Mouse (Mus musculus) left cerebral cortex, postnatal 25 days (tissue): ENCODE data around the gene Ak9. TPM values are rescaled to one million over a fixed set of nuclear protein-coding genes. Genes with fewer than 3 reads are reported as not detected.
A peak's percentile ranks its signal among the peaks of the same experiment; 100 is the strongest.
"Not testable (repeated sequence)": the region's sequence is repeated elsewhere in the genome, so short reads cannot be mapped to it uniquely, and the experiment has no call there.

ENCODE experiments used
- DNase-seq, 2 experiments: peaks; one replicate each; pipeline ENCODE4 v3.0.0; 2022; ENCODE audit warnings: low spot score in 2 of 2, mixed read lengths in 1 of 2
- intact Hi-C: fragments of 180-260 bp; cut with DNase I; formaldehyde crosslinking; loops from one replicate; pipeline ENCODE4 v1.15.1; 2025
- total RNA-seq, 2 experiments: library from RNA; stranded (reverse); gene quantifications; 2 replicates each; pipeline ENCODE4 v1.2.3; 2021

Ak9 gene
- total RNA-seq, 2 experiments from 2014 or later: 0.07 to 0.11 TPM

DNA sequence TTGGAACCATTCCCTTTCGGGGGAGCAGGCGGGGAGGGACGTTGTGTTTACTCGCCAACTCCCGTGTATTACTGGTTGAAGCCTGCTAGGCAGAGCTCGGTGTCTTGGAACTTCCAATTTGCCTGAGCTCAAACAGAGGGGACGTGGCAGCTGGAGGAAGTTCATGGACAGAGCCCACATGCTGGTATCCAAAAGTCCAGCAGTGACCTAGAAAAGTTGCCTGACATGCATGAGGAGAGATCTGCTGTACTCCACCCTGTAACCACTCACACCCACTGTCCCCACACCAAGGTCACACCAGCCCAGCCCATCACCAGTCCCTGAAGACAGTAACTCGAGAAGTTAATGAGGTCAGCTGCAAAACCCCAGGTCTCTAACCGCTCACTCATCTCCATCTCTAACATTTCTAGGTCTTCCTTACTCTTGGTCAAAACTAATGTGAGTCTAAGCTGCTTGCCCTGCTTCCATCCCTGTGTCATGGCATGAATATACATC is 1.2 kb downstream of the Ak9 start:
- intact Hi-C loops: loop anchor here (5.0 to 10.0 kb wide), 4 partner anchors 97 to 990 kb away; no protein-coding TSS in a partner anchor
- DNase-seq: no peak

DNA sequence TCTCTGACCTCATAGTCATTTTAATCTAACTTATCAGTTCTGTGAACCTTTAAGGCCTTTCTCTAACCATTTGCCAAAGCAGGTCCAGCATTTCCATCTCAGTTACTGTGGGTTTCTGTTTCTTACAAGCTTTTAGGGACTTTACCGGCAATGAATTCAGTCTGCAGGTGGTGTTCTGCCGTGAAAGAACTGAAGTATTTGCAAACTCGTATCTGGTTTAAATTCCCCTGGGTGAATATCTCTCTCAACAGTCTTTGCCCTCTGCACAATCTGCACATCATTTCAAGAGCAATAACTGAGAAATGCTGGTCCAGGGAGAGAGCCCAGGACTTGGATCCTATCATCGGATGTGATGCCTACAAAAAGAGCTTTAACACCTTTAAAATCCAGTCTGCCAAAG is 4.4 kb downstream of the Ak9 start:
- intact Hi-C loops: loop anchor here (10.0 kb wide), 2 partner anchors 197 to 987 kb away; no protein-coding TSS in a partner anchor
- no peak for DNase-seq

DNA sequence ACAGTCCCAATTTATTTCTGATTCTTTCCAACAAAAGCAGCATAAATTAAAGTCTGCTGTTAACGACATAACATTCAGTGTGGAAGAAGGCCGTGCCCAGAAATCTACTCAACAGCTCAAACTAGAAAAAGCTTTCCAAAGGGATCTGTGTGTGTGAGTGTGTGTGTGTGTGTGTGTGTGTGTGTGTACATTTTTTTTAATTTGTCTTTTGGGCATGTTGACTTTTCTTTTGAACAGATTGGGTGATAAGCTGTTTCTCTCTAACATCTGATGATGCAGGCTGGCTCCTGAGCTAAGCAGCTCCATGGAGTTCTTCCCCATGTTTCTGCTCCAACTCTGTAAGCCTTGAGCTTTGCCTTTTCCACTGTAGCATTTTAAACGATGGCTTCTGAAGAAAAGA is 12.1 kb downstream of the Ak9 start:
- no peak for DNase-seq
- intact Hi-C loops: no loop called here

DNA sequence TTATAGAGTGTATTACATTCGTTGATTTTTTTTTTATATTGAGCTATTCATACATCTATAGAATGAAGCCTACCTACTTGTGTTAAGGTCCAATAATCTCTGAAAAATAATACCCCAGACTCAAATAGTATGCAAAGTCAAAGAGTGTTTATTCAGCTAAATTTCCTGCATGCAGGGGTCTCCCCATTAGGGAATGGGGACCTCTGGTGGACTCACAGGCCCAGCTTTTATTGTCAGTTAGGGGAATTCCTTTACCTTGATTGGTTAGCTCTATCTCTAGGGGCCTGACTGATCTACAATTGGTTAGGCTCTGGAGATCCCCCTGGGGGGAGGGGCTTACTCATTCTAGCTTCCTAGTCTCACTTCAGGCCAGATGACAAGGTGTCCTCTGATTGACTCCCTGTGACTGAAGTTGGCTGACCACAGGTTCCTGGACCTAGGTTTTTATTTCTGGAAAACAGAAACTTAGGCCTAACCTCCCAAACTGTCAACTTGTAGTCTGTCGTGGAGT is 28.8 kb downstream of the Ak9 start:
- intact Hi-C loops: no loop called here
- no peak for DNase-seq

DNA sequence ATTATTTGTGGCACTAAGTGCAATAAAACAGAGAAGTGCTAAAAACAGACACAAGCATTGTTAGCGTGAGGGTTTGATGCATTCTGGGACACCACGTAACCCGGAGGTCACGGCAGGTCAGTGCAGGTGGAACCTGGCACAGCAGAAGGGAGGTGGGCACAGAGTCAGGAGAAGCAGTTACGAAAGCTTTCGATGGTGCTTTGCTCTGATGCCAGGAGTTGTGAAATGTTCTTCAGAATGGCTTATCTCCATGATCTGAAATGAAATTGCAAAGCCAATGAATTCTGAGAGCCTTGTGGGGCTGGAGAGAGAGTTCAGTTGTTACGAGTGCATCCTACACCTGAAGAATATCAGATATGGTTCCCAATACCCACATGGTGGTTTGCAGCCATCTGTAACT is 37.6 kb downstream of the Ak9 start:
- intact Hi-C loops: no loop called here
- DNase-seq: no peak

DNA sequence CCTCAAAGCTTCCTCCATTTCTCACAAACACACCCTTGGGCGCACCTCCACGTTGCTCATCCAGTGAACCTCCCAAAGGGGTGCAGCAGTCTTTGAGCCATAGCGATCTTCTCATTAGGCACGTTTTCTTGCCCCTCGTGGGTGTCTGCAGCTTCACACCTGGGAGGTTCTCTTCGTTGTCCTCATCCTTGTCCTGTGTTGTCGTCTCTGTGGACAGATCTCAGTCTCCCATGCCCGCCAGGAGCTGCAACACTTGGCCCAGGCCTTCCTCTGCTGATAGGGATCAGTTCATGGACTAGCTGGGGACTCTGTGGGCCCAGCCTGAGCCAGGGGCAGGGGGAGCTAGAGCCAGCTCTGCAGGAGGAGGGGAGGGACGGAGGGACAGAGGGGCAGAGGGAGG is 61.3 kb downstream of the Ak9 start:
- DNase-seq: no peak
- intact Hi-C loops: no loop called here

DNA sequence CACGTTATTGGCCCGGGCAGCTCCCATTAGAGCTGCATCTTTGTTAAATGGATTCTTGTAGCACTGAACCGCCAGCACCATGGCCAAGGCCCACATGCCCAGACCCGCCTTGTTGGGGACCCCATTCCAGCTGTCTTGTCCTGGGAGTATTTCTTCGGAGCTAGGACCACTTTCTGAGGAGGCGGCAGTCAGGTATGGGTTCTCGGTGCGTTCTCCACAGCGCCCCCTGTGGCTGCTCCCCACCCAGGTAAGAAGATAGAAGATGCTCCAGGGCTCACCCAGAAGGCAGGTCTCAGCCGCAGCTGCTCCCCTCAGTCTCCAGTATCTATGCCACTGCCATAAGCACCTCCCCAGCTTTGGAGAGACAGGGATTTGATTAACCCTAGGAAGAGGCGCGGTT is 76.7 kb downstream of the Ak9 start:
- intact Hi-C loops: no loop called here
- DNase-seq: no peak

DNA sequence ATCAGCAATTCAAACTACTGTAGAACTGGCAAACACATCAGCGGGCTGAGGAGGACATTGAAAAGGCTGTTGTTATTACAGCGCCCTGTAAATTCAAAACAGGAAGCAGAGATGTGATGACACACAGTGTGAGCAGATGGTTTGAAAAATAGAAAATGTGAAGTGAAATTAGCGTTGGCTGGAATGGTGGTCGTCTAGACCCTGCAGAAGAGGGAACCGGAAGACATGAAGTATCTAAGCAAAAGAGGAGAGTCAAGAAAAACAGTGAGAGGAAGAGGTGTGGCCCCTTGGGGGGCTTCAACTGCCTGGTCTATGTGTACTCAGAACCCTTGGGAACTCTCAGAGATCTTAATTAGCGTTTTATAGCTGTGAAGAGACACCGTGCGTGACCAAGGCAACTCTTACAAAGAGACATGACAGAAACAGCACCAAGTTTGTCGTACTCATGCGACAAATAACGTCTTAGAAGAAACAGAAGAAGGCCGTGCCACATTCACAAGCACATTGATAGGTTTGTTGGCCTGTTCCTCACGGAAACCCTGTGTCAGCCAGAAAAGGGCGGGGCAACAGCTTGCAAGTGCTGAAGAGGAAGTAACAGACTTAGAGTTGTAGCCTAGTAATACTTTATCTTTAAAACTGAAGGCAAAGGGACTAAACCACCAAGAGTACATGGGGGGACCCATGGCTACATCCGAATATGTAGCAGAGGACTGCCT is 81.9 kb downstream of the Ak9 start:
- peak; percentile 4 to 11 for DNase-seq
- intact Hi-C loops: no loop called here

DNA sequence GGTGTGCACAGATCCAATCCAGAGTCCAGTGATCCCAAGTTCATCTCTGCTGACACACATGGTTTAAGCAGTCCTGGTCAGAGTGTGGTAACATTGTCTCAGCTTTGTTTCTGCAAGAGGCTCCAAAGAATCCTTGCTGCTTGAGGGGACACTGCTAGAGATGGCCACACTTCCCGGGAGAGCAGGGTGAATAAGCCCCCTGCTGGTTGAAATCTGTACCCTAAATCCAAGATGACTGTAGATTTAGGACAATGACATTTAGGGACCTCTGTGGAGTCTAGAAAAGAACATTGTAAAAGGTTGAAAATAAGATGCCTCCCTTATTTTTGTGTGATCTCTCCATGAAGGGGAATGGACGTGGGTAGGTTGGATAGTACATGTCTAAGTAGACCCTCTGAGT is 89.8 kb downstream of the Ak9 start:
- intact Hi-C loops: loop anchor here (5.0 kb wide), 1 partner anchor 56 kb away; no protein-coding TSS in a partner anchor
- no peak for DNase-seq

DNA sequence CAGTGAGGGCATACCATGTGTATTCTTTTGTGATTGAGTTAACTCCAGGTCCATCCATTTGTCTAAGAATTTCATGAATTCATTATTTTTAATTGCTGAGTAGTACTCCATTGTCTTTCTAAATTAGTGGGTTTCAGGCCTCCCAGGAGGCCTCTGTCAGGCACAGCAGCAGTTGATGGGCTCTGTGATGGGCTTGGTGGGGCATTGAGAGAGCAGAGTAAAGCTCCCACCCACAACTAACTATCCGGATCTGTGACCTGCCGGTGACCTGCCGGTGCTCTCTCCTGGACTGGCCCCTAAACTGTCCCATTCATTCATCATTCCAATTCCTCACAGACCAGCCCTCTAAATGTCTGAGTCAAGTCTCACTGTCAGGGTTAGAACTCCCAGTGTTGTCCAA is 97.3 kb downstream of the Ak9 start:
- intact Hi-C loops: loop anchor here (5.0 to 10.0 kb wide), 2 partner anchors 99 to 396 kb away; partner anchors contain the start of genes Ak9 and Fig4
- no peak for DNase-seq

DNA sequence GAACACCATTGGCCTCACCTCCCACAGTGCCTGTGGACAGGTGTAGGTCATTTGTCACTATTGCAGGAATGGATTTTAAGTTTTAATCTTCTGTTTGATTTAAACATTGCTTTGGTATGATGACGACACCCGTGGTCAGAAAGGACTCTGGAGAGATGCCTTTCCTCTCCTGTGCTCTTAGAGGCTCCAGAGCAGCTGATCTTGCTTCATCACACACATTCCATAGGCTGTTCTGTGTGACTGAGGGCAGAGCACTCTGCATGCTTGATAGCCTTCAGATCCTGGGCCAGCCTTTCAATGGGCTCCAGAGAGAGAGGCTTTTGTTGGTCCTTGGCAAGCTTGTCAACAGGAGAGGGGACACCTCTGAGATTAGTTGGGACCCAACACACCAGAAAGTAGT is 99.6 kb downstream of the Ak9 start:
- no peak for DNase-seq
- intact Hi-C loops: loop anchor here (5.0 to 10.0 kb wide), 2 partner anchors 101 to 399 kb away; partner anchors contain the start of genes Ak9 and Fig4

DNA sequence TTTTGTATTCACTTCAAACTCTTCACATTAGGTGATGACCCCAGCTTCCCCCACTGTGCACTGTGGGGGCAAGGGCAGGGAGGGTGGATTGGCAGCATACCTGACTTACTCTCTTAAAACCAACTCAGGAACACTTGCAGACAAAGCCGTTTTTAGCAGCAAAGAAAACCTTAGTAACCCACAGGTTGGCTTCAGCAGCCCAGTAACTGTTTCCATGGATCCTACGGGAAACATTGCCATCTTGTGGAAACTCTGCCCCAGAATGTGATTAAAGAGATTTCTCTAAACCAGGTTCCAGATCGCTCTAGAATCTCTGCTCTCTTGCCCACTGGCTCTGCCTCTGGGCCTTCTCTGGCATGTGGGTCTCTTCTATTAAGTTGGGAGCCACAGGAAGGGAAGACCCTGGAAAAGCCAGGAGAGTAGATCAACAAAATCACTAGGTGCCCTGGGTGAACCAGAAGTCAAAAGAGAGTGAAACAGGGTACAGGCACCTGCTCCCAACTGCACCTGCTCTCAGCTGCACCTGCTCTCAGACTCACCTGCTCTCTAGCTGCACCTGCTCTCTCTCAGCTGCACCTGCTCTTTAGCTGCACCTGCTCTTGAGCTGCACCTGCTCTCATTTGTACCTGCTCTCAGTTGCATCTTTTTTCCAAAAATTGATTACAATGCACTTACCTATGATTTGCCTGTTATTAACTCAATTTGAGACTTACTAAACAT is 100.3 kb downstream of the Ak9 start:
- peak; percentile 16 to 28 for DNase-seq
- intact Hi-C loops: loop anchor here (5.0 to 10.0 kb wide), 2 partner anchors 102 to 399 kb away; partner anchors contain the start of genes Ak9 and Fig4

DNA sequence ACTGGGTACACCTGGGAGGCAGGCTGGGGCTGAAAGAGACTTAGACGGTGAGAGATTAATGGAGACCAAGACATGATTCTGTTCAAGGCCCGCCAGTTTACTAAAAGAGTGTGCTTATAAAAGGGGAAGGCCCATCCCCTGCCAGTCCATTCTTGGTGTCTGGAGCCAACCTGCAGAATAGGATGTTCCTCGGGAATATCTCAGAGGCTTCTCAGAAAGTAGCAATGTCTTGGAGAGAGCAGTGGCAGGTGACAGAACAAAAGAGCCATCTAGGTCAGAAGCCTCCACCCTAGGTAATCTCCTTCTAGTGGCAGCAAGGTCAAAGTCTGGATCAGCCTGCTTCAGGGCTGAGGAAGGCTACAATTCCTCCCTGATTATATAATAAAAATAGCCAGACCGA is 106.4 kb downstream of the Ak9 start:
- intact Hi-C loops: not testable (repeated sequence)

DNA sequence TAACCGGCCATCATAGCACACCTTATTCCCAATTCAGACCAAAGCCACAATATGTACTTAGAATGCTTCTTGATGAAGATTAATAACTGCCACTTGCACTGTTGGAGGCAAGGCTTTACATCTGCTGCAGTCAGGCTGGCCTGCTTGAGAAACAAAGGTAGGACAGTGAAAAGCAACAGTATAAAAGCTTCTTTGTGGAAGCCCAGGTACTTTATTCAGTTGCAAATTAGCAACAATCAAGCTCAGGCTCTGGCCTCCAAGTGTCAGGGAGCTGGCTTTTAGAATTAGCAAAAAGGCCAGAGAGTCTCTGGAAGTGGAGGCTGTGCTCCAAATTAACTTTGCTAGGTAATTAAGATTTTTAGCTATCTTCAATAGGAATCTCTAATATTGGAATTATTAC is 107.0 kb downstream of the Ak9 start:
- intact Hi-C loops, DNase-seq: not testable (repeated sequence)

More for the DNA sequence above, 106.4 kb downstream of the Ak9 start:
- not testable (repeated sequence) for DNase-seq

DNA sequence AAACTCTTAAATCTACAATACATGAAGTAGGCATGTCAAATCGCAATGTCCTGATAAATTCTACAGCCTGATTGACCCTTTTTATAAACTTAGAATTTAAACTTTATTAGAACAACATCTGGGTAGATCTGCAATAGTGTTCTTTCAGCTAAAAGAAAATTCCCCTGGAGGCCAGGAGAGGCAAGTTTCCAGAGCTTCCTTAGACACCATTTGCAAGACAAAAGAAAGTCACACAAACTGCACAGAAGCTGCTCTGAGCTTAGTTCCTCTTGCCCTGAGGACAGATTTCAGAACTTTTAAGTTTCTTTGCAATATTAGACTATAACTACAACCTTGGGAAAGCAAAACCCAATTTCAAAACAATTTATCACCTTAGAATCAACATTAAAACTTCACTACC is 109.7 kb downstream of the Ak9 start:
- intact Hi-C loops, DNase-seq: not testable (repeated sequence)

DNA sequence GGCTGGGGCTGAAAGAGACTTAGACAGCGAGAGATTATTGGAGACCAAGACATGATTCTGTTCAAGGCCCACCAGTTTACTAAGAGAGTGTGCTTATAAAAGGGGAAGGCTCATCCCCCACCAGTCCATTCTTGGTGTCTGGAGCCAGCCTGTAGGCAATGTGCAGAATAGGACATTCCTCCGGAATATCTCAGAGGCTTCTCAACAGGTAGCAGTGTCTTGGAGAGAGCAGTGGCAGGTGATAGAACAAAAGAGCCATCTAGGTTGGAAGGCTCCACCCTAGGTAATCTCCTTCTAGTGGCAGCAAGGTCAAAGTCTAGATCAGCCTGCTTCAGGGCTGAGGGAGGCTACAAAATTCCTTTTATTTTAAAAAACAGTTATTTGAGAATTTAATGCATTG is 111.6 kb downstream of the Ak9 start:
- intact Hi-C loops, DNase-seq: not testable (repeated sequence)

DNA sequence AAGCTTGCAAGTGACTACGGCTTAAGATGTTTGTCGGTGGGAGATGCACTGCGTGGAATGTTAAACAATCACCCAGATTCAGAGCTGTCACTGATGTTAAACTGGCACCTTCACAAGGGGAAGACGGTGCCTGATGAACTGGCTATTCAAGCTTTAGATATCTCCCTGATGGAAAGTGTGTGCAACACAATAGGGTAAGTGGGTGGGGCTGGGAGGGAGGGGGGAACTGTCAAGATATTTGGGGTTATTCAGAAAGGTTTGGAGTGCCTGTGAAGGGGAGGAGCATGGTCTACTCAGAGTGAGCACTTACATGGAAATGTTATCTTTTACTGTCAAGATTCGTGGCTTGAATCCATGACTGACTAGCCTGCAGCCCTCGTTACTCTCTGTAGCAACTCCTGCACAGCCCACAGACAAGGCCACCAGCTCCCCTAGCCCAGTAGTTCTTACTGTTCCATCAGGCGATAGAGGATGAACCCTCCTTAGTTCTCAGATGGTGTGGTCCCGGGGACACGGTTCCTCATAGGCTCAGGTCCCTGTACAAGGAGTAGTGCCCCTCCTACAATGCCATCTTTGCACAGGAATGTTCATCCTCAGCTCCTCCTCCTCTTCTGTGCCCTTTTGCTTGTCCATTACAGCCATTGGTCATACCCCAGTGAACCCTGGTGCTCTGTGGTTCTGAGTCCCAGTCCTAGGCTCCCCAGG is 116.9 kb downstream of the Ak9 start:
- no peak for DNase-seq
- intact Hi-C loops: no loop called here

DNA sequence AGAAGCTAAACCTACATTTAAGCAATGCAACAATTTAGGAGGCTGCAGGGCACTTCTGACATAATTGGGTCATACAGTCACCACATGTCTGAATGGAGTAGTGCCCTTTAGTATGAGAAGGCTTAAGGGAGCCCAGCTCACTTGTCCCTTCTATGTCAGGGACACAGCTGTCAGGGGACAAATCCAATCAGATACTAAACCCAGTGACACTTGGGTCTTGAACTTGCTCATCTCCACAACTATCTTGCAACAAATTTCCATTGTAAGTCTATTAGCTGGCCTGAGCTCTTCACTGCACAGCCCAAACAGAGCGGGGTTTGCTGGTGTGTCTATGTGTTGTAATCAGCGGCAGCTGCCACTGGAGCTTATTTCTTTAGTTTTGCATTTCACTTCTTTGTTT is 119.9 kb downstream of the Ak9 start:
- intact Hi-C loops: no loop called here

DNA sequence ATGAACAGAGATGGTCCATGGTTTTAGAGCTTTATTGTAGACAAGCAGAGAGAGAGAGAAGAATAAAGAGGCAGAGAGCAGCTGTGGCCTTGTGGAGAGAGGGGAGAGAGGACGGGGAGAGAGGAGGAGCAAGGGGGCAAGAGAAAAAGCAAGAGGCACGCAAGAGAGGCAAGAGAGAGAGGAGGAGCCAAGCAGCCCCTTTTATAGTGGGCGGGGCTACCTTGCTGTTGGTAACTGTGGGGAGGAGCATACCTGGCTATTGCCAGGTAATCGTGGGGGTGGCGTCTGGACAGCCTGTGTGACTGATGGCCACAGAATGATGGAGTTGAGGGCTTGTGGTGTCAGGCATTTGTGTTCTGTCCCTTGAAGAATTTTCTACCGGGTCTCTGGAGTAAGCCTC is 122.6 kb downstream of the Ak9 start:
- no peak for DNase-seq
- intact Hi-C loops: no loop called here

More for the DNA sequence above, 119.9 kb downstream of the Ak9 start:
- no peak for DNase-seq

DNA sequence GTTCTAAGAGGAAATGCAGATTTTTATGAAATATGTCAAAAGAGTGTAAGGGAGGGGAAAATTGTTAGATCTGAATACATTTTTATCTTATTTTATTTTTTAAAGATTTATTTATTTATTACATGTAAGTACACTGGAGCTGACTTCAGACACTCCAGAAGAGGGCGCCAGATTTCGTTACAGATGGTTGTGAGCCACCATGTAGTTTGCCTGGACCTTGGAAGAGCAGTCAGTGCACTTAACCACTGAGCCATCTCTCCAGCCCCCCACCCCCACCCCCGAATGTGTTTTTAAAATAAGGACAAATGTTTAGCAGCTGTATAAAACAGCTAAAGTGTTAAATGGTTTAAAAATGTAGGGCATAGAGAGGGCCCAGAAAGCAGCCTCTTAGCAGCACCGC is 130.8 kb downstream of the Ak9 start:
- intact Hi-C loops: no loop called here

More for the DNA sequence above, 130.8 kb downstream of the Ak9 start:
- peak; percentile 44 to 60 for DNase-seq
